Mouse (Mus musculus): ENCODE data around the gene Sun2. TPM values are rescaled to one million over a fixed set of nuclear protein-coding genes. Genes with fewer than 3 reads are reported as not detected.

The Sun2 gene
- polyA plus RNA-seq, 1 experiment from 2014 or later, result 2.2 TPM

DNA sequence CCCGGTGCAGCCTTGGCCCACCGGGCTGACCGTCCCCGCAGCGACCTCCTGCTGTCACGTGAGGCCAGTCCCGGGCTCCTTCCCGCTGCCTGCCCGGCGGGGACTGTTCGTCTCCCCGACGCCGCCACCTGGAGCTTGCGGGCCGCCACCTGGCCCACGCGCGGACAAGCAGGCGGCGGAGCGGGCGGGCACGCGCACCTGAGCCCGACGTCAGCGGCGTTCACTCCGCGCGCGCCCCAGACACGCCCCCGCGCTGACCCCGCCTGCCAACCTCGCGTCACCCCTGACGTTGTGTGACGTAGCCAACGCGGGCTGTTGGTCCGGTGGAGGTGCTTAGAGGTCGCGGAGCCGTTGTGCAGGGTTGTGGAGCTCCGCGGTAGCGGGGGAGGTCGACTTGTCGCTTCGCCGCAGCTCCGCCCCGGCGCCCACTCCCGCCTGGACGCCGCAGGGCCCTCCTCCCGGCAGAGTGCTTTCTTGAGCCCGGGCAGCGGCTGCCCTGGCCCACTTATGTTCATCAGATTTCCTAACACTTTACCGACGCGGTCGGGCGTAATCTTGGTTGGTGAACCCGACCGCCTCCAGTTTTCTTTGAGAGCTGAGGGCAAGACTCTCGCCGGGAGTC, 54.6 kb downstream of the Sun2 start, which contains the start of gene Josd1:
Gene Josd1, minus strand, starts transcription at position 274 of the 622 bp plus-strand sequence.
- peak; percentile 96 for DNase-seq (ENCODE audit: low spot score)
- Histone ChIP-seq H3K4me1 (peaks cover 75% of the 10 kb centered on the region), H3K36me3 (no peaks in the 10 kb centered on the region), H3K4me3 (peak within 1 kb of the TSS; percentile 97), H3K27ac (replicated peaks) (peak within 1 kb of the TSS; percentile 94), H3K9me3 (replicated peaks) (no peaks in the 10 kb centered on the region), H3K27me3 (ENCODE audit: low read depth, poor library complexity, severe bottlenecking) (no peaks in the 10 kb centered on the region)
- WGBS, result under 1% methylated on average over 72 of the region's 72 CpGs

DNA sequence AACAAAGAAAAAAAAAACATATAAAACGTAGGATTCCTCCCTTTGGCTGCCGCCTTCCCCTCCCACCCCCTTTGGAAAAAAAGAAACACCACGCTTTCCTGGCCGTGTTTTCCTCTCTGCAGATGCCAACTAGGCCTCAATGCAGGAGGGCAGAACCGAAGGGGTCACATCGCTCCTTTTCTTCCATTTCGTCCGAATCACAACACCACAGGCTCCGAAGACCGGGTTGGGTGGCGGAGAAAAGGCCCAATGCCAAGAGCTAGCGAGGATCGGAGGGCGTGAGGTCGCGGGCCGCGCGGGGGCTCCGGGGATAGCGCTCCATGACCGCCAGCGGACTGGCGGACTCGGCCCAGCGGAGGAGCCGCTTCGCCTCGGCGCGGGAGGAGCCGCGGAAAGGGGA, 55.2 kb downstream of the Sun2 start:
- no peaks in the 10 kb centered on the region for H3K9me3 ChIP-seq (replicated peaks)
- peak overlapping the region; percentile 97 for H3K4me3 ChIP-seq
- peaks cover 72% of the 10 kb centered on the region for H3K4me1 ChIP-seq
- H3K27me3 ChIP-seq (ENCODE audit: low read depth, poor library complexity, severe bottlenecking), result no peaks in the 10 kb centered on the region
- H3K36me3 ChIP-seq, result no peaks in the 10 kb centered on the region
- under 1% methylated on average over 32 of the region's 33 CpGs for WGBS
- H3K27ac ChIP-seq (replicated peaks), result peak overlapping the region; percentile 94
- DNase-seq (ENCODE audit: low spot score), result no peak

DNA sequence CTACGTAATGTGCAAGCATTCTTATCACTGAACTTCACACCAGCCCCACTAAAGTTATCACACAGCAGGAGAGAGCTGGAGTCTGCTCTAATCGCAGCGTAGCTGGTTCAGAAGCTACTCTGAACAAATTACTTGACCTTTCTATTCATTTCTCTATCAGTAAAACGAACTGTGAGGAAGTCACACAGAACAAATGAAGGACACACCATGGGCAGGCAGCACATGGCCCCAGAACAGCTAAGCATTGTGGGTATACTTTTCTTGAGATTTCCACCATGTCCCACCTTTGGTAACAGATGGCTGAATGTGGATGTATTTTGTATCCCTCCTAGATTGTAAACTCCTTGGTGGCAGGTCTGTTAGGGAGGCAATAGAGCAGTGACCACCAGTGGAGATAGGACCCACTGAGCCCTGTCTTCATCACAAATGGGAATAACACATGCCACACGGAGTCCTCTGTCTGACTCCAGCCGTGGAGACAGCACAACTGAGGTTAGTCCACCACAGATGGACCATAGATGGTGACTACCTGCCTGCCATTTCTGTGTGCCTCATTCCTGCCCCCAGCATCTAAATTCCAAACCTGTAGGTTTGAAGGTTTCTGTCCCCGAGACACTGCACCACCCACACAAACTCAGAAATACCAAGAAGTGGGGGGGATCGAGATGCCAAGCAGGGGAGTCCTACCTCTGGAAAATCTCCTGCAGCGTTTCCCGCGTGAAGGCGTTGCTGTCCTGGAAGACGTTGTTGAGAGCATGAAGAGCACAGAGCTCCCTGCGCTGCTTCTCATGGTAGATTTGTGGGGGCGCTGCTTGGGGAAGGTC, 56.1 kb downstream of the Sun2 start:
- Histone ChIP-seq H3K27ac (replicated peaks) (peak overlapping the region; percentile 94), H3K36me3 (no peaks in the 10 kb centered on the region), H3K4me1 (peaks cover 65% of the 10 kb centered on the region), H3K9me3 (replicated peaks) (no peaks in the 10 kb centered on the region), H3K27me3 (ENCODE audit: low read depth, poor library complexity, severe bottlenecking) (no peaks in the 10 kb centered on the region), H3K4me3 (peak overlapping the region; percentile 97)
- peak; percentile 16 for DNase-seq (ENCODE audit: low spot score)
- WGBS, result 27% methylated on average over 15 of the region's 15 CpGs

DNA sequence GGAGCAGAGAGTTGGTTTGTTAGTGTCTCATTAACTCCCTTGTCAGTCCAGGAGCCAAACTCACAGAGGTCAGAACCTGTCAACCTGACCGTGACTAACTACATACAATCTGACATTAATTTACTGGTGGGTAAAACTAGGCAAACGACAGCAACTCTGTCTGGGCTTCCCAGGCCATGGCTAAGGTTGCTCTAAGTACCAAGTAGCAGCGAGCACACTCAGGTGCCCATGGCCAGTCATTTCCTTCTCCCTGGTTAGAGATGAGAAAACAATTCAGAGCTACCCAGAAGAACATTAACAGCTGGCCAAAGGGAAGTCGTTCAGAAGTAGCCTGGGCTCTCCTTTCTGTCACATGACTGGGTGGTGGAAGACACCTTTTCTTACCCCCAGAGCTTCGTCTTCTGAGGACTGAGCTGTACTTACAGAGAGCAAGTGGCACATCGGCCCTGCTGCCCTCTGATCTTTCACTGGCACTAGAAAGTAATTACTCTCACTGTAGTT, 57.1 kb downstream of the Sun2 start:
- H3K27ac ChIP-seq (replicated peaks), result no peak overlapping the region
- H3K27me3 ChIP-seq (ENCODE audit: low read depth, poor library complexity, severe bottlenecking), result no peaks in the 10 kb centered on the region
- DNase-seq (ENCODE audit: low spot score), result no peak
- H3K9me3 ChIP-seq (replicated peaks), result no peaks in the 10 kb centered on the region
- 65% methylated on average over 6 of the region's 6 CpGs for WGBS
- H3K36me3 ChIP-seq, result no peaks in the 10 kb centered on the region
- peaks cover 64% of the 10 kb centered on the region for H3K4me1 ChIP-seq
- H3K4me3 ChIP-seq, result peak overlapping the region; percentile 97

DNA sequence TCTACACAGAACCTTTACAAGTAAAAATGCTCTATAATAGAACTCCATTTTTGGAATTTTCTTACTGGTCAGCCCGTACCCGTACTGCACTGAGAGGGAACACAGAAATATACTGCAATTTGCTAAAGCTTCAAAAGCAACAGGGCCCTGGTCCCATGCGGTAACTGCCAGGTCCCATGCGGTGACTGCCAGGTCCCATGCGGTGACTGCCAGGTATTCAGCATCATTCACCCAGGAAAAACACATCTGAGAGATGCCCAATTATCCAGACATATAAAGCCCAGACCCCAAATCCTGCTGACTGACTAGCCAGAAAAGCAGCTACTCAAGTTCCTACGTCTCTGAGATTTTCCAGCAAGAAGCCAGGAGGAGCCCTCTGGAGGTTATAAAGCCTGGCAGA, 57.7 kb downstream of the Sun2 start:
- DNase-seq (ENCODE audit: low spot score), result no peak
- Histone ChIP-seq H3K27me3 (ENCODE audit: low read depth, poor library complexity, severe bottlenecking) (no peaks in the 10 kb centered on the region), H3K4me1 (peaks cover 58% of the 10 kb centered on the region), H3K9me3 (replicated peaks) (no peaks in the 10 kb centered on the region), H3K36me3 (peaks cover 2% of the 10 kb centered on the region; the same call in 1 of the 2 replicates), H3K27ac (replicated peaks) (no peak overlapping the region), H3K4me3 (peak overlapping the region; percentile 97)
- WGBS, result 93% methylated on average over 6 of the region's 6 CpGs

DNA sequence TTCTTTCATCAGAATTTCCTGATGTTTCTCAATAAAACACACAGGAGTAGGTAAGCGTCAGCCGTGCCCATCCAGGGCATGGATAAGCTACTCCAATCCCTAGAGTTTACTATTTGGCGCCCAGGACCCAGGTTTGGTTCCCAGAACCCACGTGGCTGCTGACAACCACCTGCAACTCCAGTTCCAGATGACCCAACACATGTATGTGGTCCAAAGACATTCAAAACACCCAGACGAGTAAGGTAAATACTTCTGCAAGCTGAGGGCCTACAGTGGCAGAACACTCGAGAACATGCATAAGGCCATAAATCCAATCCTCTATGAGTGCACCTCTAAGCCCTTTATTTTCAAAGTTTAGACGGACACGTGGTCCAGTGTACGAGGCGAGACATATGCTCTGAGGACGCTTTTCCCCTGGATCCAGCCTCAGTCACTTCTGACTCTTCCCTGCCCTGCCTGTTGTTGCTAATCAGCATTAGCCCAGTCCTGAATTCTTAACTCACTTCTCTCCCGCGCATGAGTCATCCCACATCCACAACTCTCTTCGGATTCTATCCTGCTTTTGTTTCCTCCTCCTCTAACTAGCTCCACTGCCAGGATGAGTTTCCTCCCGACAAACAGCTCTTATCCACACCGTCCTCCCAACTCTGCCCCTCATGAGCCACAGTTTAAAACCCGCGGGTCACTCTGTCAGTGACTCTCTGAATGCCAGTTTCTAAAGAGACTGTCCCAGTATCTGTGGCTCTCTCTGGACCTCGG, 58.5 kb downstream of the Sun2 start:
- no peak overlapping the region for H3K27ac ChIP-seq (replicated peaks)
- H3K4me1 ChIP-seq, result peaks cover 51% of the 10 kb centered on the region
- H3K4me3 ChIP-seq, result 0 out of 2 replicates have a peak overlapping the region, but pooled peaks have one; percentile 97
- DNase-seq (ENCODE audit: low spot score), result no peak
- WGBS, result 76% methylated on average over 19 of the region's 19 CpGs
- H3K9me3 ChIP-seq (replicated peaks), result no peaks in the 10 kb centered on the region
- H3K36me3 ChIP-seq, result peaks cover 10% of the 10 kb centered on the region
- H3K27me3 ChIP-seq (ENCODE audit: low read depth, poor library complexity, severe bottlenecking), result no peaks in the 10 kb centered on the region

DNA sequence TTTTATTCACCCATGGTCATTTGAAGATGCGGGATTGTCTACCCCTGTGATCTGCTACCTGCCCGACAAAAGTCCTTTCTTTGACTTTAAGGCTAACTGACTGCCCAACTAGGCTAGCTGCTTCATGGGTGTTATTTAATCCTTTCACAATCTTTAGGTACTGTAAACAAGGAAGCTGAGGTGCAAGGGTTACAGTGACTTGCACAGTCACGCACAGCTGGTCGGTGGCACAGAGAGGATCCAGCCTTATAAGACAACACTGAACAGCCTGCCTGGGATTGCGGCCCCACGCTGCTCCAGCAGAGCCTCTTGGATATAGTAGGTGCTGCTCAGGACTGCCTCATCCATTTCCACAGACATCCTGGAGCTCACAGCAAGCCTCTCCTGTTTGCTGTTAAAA, 59.2 kb downstream of the Sun2 start:
- Histone ChIP-seq H3K4me1 (peaks cover 45% of the 10 kb centered on the region), H3K27me3 (ENCODE audit: low read depth, poor library complexity, severe bottlenecking) (no peaks in the 10 kb centered on the region), H3K4me3 (no peak overlapping the region), H3K36me3 (peaks cover 10% of the 10 kb centered on the region), H3K9me3 (replicated peaks) (no peaks in the 10 kb centered on the region), H3K27ac (replicated peaks) (no peak overlapping the region)
- DNase-seq (ENCODE audit: low spot score), result no peak
- WGBS, result 90% methylated on average over 6 of the region's 6 CpGs

DNA sequence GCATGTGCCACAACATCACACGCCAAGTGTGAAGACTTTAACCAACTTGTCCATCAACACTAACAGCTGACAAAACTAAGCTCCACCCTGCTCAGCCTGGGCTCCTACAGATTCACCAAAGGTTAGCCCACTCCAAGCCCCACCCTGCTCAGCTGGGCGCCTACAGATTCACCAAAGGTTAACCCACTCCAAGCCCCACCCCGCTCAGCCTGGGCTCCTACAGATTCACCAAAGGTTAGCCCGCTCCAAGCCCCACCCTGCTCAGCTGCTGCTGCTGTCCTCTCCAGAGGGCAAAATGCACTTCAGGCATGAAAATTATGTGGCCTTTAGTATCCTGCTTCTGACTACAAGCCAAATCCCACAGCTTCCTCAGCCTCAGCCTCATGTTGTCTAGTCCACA, 60.4 kb downstream of the Sun2 start:
- H3K4me1 ChIP-seq, result peaks cover 45% of the 10 kb centered on the region
- peaks cover 18% of the 10 kb centered on the region for H3K36me3 ChIP-seq
- H3K27ac ChIP-seq (replicated peaks), result no peak overlapping the region
- H3K9me3 ChIP-seq (replicated peaks), result no peaks in the 10 kb centered on the region
- 95% methylated on average over 4 of the region's 4 CpGs for WGBS
- H3K27me3 ChIP-seq (ENCODE audit: low read depth, poor library complexity, severe bottlenecking), result no peaks in the 10 kb centered on the region
- no peak for DNase-seq (ENCODE audit: low spot score)
- H3K4me3 ChIP-seq, result no peak overlapping the region

DNA sequence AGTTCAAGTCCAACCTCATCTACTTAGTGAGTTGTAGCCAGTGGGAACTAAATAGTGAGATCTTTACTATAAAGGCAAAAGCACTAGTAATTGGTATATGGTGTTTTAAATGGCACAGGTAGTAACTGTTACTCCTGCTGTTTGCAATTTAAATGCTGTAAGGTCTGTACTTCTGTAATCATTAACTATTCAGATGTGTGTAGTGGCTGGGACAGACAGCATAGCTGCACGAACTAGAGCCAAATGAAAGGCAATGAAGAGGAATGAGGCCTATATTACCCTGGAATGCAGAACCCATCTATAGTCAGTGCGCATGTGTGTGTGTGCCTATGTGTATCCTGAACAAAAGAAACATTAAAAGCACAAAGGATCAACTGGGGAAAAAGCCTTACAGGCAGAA, 64.4 kb downstream of the Sun2 start:
- Histone ChIP-seq H3K9me3 (replicated peaks) (no peaks in the 10 kb centered on the region), H3K36me3 (peaks cover 57% of the 10 kb centered on the region)

More for the DNA sequence above, 64.4 kb downstream of the Sun2 start:
- H3K27me3 ChIP-seq (ENCODE audit: low read depth, poor library complexity, severe bottlenecking), result no peaks in the 10 kb centered on the region
- H3K27ac ChIP-seq (replicated peaks), result no peak overlapping the region
- no peak overlapping the region for H3K4me3 ChIP-seq
- no peak for DNase-seq (ENCODE audit: low spot score)
- H3K4me1 ChIP-seq, result peaks cover 5% of the 10 kb centered on the region; the same call in 1 of the 2 replicates
- 88% methylated on average over 2 of the region's 2 CpGs for WGBS

Other genes with a start within 250 kb of the Sun2 start
- 0.05 TPM in 1 of 2 replicates, not detected in the other for gene Kcnj4, start 237.3 kb downstream of the Sun2 start, polyA plus RNA-seq (2016; fragmentation: Nextera tagmentation; extraction: Ambion mirVana)
- gene Kdelr3, start 226.1 kb downstream of the Sun2 start, polyA plus RNA-seq (2016; fragmentation: Nextera tagmentation; extraction: Ambion mirVana), result 15.5 and 24.2 TPM in 2 replicates
- gene Ddx17, start 195.8 kb downstream of the Sun2 start, polyA plus RNA-seq (2016; fragmentation: Nextera tagmentation; extraction: Ambion mirVana), result 43.5 and 48.1 TPM in 2 replicates
- gene Dmc1, start 137.4 kb downstream of the Sun2 start, polyA plus RNA-seq (2016; fragmentation: Nextera tagmentation; extraction: Ambion mirVana), result 1.5 TPM in 2 replicates
- 2.2 and 2.4 TPM in 2 replicates for gene Fam227a, start 83.6 kb downstream of the Sun2 start, polyA plus RNA-seq (2016; fragmentation: Nextera tagmentation; extraction: Ambion mirVana)
- gene Cby1, start 83.3 kb downstream of the Sun2 start, polyA plus RNA-seq (2016; fragmentation: Nextera tagmentation; extraction: Ambion mirVana), result 88.0 and 89.1 TPM in 2 replicates
- 252 and 279 TPM in 2 replicates for gene Tomm22, start 71.7 kb downstream of the Sun2 start, polyA plus RNA-seq (2016; fragmentation: Nextera tagmentation; extraction: Ambion mirVana)
- gene Josd1, start 54.6 kb downstream of the Sun2 start, polyA plus RNA-seq (2016; fragmentation: Nextera tagmentation; extraction: Ambion mirVana), result 17.6 and 18.9 TPM in 2 replicates
- gene Gtpbp1, start 51.7 kb downstream of the Sun2 start, polyA plus RNA-seq (2016; fragmentation: Nextera tagmentation; extraction: Ambion mirVana), result 46.6 and 49.0 TPM in 2 replicates
- gene Dnal4, start 35.3 kb upstream of the Sun2 start, polyA plus RNA-seq (2016; fragmentation: Nextera tagmentation; extraction: Ambion mirVana), result 63.9 and 81.5 TPM in 2 replicates
- gene Nptxr, start 62.2 kb upstream of the Sun2 start, polyA plus RNA-seq (2016; fragmentation: Nextera tagmentation; extraction: Ambion mirVana), result 2.2 and 3.4 TPM in 2 replicates
- gene Npcd, start 91.7 kb upstream of the Sun2 start, polyA plus RNA-seq (2016; fragmentation: Nextera tagmentation; extraction: Ambion mirVana), result 0.16 TPM in 1 of 2 replicates, not detected in the other
- gene Cbx6, start 92.2 kb upstream of the Sun2 start, polyA plus RNA-seq (2016; fragmentation: Nextera tagmentation; extraction: Ambion mirVana), result 24.0 and 30.4 TPM in 2 replicates
- 6.2 and 8.5 TPM in 2 replicates for gene Apobec3, start 149.1 kb upstream of the Sun2 start, polyA plus RNA-seq (2016; fragmentation: Nextera tagmentation; extraction: Ambion mirVana)
- gene Cbx7, start 228.6 kb upstream of the Sun2 start, polyA plus RNA-seq (2016; fragmentation: Nextera tagmentation; extraction: Ambion mirVana), result 2.9 and 3.5 TPM in 2 replicates